Mouse (Mus musculus): ENCODE data around the gene Irf3. TPM values are rescaled to one million over a fixed set of nuclear protein-coding genes. Genes with fewer than 3 reads are reported as not detected.

The Irf3 gene
- polyA plus RNA-seq, 2 experiments from 2014 or later: 117 to 147 TPM

GRCm38 (mm10) chr7:45035631-45036030 is 38.2 kb downstream of the Irf3 start:
- no peak for ATAC-seq

- no peak for ATAC-seq
Observed at GRCm38 (mm10) chr7:45036702-45037101, 39.3 kb downstream of the Irf3 start.

DNA sequence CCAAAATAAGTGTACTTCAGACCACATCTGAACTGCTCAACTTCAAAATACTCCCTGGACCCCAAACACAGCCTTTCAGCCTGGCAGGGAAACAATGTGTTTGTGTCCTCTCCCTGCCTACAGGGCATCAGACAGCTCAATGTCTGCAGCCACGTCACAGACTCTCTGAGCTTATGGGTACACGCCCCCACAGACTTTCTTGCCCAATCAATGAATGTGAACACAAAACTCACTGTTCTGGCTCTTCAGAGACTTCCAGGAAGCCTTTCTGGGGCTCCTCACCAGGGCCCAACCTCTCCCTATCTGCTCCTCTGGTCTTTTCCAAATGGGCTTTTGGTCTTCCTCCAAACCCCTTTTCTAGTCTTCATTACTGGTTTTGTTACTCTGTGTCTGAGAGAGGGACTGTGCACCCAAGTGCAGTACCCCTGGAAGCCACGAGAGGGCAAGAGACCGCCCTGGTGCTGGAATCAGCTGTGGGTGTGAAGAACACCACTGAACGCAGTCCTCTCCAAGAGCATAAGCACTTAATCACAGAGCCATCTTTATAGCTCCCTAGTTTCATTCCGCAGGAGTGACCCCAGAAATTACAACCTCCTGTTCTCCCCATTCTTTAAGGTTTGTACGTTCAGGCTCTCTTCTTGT is 40.4 kb downstream of the Irf3 start:
- peak; percentile 77 for ATAC-seq

DNA sequence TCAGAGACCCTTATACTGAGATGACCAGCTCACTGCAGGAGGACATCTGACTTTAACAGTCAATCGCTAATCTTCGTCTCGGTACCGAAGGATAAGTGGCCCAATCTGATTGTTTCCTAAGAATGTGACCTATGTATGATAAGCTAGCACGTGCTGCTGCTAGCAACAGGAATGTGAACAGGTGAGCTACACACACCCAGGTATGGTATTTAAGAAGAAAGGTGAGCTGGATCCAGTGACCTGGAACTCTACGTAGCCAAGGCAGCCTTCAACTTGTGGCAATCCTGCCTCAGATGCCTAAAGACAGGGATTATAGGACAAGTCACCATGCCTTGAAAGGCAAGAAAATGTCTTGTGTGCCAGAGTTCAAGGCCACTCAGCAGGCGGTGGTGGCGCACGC is 41.0 kb downstream of the Irf3 start:
- no peak for ATAC-seq

GRCm38 (mm10) chr7:45040851-45041250 is 43.4 kb downstream of the Irf3 start:
- no peak for ATAC-seq

DNA sequence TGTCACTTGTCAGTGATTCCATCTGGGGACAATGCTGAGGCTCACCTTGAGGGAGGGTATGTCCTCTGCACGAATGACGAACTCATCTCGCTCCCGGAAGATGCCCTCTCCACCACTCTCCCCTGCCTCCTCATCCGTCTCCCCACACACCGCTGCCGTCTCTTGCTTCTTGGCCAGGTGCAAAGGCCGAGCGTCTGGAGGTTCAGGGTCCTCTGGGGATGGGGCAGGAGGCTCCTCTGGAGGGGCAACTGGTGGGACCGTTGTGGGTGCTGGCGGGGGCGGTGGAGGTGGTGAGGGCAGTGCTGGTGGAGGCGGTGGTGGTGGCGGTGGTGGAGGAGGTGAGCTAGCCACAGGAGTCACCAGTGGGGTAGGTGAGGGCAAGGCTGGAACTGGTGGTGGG is 45.9 kb downstream of the Irf3 start:
- ATAC-seq: no peak

- no peak for ATAC-seq
Observed at GRCm38 (mm10) chr7:45045741-45046140, 48.3 kb downstream of the Irf3 start.

DNA sequence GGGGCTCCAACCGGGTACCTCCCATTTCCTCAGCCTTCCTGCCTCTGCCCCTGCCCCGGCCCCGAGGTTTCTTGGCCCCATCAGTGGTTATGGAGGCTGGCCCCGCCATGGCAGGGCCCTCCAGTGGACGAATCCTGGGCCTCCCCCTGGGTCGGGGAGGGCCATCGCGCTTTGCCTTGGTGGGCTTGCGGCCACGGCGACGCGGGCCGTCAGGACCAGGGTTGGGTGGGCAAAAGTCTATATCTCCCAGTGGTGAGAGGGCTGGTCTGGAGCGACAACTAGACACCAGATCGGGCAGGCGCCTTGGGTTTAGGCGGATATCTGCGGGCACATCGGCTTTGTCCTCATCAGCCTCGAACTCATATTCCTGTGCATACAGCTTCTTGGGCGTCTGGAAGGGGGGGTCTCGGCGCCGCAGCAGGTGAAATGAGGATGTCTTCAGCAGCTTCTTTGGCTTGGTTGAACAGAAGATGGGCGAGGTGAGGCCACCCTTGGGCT is 49.5 kb downstream of the Irf3 start:
- ATAC-seq: no peak

GRCm38 (mm10) chr7:45047491-45047890 is 50.0 kb downstream of the Irf3 start:
- no peak for ATAC-seq

GRCm38 (mm10) chr7:45048001-45048890 is 50.8 kb downstream of the Irf3 start:
- no peak for ATAC-seq

DNA sequence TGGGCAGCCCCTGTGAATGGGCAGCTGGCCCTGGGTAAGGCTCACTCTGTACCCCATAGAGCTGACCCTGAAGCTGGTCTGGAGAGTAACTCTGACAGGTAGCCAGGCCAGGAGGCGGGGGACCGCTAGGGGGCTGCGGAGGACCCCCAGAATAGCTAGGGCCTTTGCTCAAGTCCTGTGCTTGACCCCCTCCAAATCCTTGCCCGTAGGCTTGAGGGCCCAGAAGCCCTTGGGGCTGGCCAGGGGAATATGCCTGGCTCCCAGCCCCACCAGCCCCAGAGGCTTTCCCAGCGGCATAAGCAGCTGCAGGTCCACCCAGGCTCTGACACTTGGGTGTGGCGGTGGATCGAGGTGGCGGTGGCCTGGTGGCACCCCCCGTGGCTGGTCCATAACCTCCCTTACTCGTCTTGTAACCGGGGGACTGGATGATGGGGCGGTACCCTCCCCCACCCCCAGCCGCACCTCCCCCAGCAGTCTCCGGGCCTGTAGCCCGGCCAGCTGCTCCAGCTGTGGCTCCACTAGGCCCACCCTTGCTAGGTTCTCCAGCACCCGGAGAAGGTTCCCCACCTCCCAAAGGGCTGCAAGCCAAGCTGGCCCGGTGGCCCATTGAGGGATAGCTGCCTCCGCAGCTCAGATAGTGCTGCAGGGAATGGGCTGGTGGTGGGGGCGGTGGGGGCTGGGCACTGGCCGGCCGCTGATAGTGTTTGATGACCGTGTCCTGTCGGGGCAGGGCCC is 51.6 kb downstream of the Irf3 start:
- no peak for ATAC-seq

GRCm38 (mm10) chr7:45050945-45051600 is 53.6 kb downstream of the Irf3 start:
- ATAC-seq: no peak

DNA sequence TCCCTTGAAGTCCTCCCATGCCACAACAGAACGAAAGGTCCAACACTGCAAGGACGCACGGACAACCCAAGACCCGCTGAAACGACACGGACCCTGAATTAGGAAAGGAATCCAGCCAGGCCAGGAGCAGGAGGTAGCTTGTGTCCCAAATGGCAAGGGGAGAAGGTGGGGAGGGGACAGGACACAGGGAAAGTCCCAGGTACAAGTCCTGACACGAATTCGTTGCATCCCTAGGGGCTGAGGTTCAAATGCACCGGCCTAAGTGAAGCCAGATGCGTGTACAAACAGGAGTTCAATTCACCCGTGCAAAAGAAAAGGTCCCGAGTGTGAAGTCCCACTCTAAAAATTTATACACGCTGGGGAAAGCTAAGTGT is 54.1 kb downstream of the Irf3 start:
- no peak for ATAC-seq

Other genes with a start within 250 kb of the Irf3 start
- gene Vrk3, start 249.2 kb upstream of the Irf3 start, polyA plus RNA-seq (2017; shearing (Covaris generic)): 10 to 100 TPM; 79.6 to 97.6 TPM
- under 1 TPM; 0.16 to 0.63 TPM for gene Zfp473, start 246.6 kb upstream of the Irf3 start, polyA plus RNA-seq (2017; shearing (Covaris generic))
- 10 to 100 TPM; 27.3 to 57.8 TPM for gene Nup62, start 181.6 kb upstream of the Irf3 start, polyA plus RNA-seq (2017; shearing (Covaris generic))
- 1 to 10 TPM; 1.9 to 3.6 TPM for gene Il4i1, start 181.3 kb upstream of the Irf3 start, polyA plus RNA-seq (2017; shearing (Covaris generic))
- under 1 TPM; 0.19 to 0.35 TPM for gene Atf5, start 181.0 kb upstream of the Irf3 start, polyA plus RNA-seq (2017; shearing (Covaris generic))
- 1 to 10 TPM; 1.2 to 3.1 TPM for gene Akt1s1, start 148.7 kb upstream of the Irf3 start, polyA plus RNA-seq (2017; shearing (Covaris generic))
- gene Tbc1d17, start 148.6 kb upstream of the Irf3 start, polyA plus RNA-seq (2017; shearing (Covaris generic)): 10 to 100 TPM; 64.8 to 85.3 TPM
- gene Pnkp, start 140.5 kb upstream of the Irf3 start, polyA plus RNA-seq (2017; shearing (Covaris generic)): 10 to 100 TPM; 45.0 to 74.3 TPM
- gene Ptov1, start 127.9 kb upstream of the Irf3 start, polyA plus RNA-seq (2017; shearing (Covaris generic)): 1 to 10 TPM; 1.1 to 3.9 TPM
- gene Med25, start 104.9 kb upstream of the Irf3 start, polyA plus RNA-seq (2017; shearing (Covaris generic)): 10 to 100 TPM in 1 of 2 experiments, 1 to 10 TPM in 1; 9.1 to 10.9 TPM
- 10 to 100 TPM in 1 of 2 experiments, 1 to 10 TPM in 1; 9.2 to 17.5 TPM for gene Fuz, start 101.6 kb upstream of the Irf3 start, polyA plus RNA-seq (2017; shearing (Covaris generic))
- gene Ap2a1, start 68.2 kb upstream of the Irf3 start, polyA plus RNA-seq (2017; shearing (Covaris generic)): 1 to 10 TPM; 6.2 to 7.4 TPM
- gene Tsks, start 54.4 kb upstream of the Irf3 start, polyA plus RNA-seq (2017; shearing (Covaris generic)): not detected
- under 1 TPM; 0.36 to 0.92 TPM for gene Cpt1c, start 22.8 kb upstream of the Irf3 start, polyA plus RNA-seq (2017; shearing (Covaris generic))
- gene Prmt1, start 11.1 kb upstream of the Irf3 start, polyA plus RNA-seq (2017; shearing (Covaris generic)): 100 to 1,000 TPM in 1 of 2 experiments, 10 to 100 TPM in 1; 39.7 to 114 TPM
- 10 to 100 TPM; 23.6 to 30.1 TPM for gene Bcl2l12, start 1.1 kb downstream of the Irf3 start, polyA plus RNA-seq (2017; shearing (Covaris generic))
- 1 to 10 TPM; 7.0 to 9.3 TPM for gene Scaf1, start 18.7 kb downstream of the Irf3 start, polyA plus RNA-seq (2017; shearing (Covaris generic))
- 1 to 10 TPM; 2.0 to 3.9 TPM for gene Rras, start 20.3 kb downstream of the Irf3 start, polyA plus RNA-seq (2017; shearing (Covaris generic))
- gene Prr12, start 55.2 kb downstream of the Irf3 start, polyA plus RNA-seq (2017; shearing (Covaris generic)): 10 to 100 TPM; 10.8 to 10.9 TPM
- gene Nosip, start 64.8 kb downstream of the Irf3 start, polyA plus RNA-seq (2017; shearing (Covaris generic)): 100 to 1,000 TPM; 158 to 199 TPM
- gene Prrg2, start 65.0 kb downstream of the Irf3 start, polyA plus RNA-seq (2017; shearing (Covaris generic)): 1 to 10 TPM; 1.7 to 2.8 TPM
- gene Rcn3, start 94.6 kb downstream of the Irf3 start, polyA plus RNA-seq (2017; shearing (Covaris generic)): 10 to 100 TPM in 1 of 2 experiments, 1 to 10 TPM in 1; 7.6 to 66.3 TPM
- gene Fcgrt, start 106.2 kb downstream of the Irf3 start, polyA plus RNA-seq (2017; shearing (Covaris generic)): 1 to 10 TPM; 2.3 to 3.8 TPM
- 1,000 to 10,000 TPM; 3,755 to 5,441 TPM for gene Rps11, start 126.8 kb downstream of the Irf3 start, polyA plus RNA-seq (2017; shearing (Covaris generic))
- 1,000 to 10,000 TPM; 5,632 to 7,602 TPM for gene Rpl13a, start 131.1 kb downstream of the Irf3 start, polyA plus RNA-seq (2017; shearing (Covaris generic))
- gene Gm45713, start 138.6 kb downstream of the Irf3 start, polyA plus RNA-seq (2017; shearing (Covaris generic)): not detected
- 10 to 100 TPM; 89.0 to 91.7 TPM for gene Flt3l, start 138.8 kb downstream of the Irf3 start, polyA plus RNA-seq (2017; shearing (Covaris generic))
- gene Pih1d1, start 156.7 kb downstream of the Irf3 start, polyA plus RNA-seq (2017; shearing (Covaris generic)): 10 to 100 TPM; 40.4 to 50.6 TPM
- gene Aldh16a1, start 156.9 kb downstream of the Irf3 start, polyA plus RNA-seq (2017; shearing (Covaris generic)): 10 to 100 TPM; 16.5 to 27.2 TPM
- not detected for gene Slc17a7, start 166.3 kb downstream of the Irf3 start, polyA plus RNA-seq (2017; shearing (Covaris generic))
- gene Gfy, start 181.9 kb downstream of the Irf3 start, polyA plus RNA-seq (2017; shearing (Covaris generic)): not detected
- not detected for gene Pth2, start 183.3 kb downstream of the Irf3 start, polyA plus RNA-seq (2017; shearing (Covaris generic))
- not detected for gene Ccdc155, start 207.2 kb downstream of the Irf3 start, polyA plus RNA-seq (2017; shearing (Covaris generic))
- 10 to 100 TPM; 16.1 to 22.9 TPM for gene Dkkl1, start 214.5 kb downstream of the Irf3 start, polyA plus RNA-seq (2017; shearing (Covaris generic))
- 1 to 10 TPM; 4.5 to 5.4 TPM for gene Tead2, start 218.1 kb downstream of the Irf3 start, polyA plus RNA-seq (2017; shearing (Covaris generic))
- 100 to 1,000 TPM; 473 to 666 TPM for gene Cd37, start 241.5 kb downstream of the Irf3 start, polyA plus RNA-seq (2017; shearing (Covaris generic))
- gene Slc6a16, start 243.4 kb downstream of the Irf3 start, polyA plus RNA-seq (2017; shearing (Covaris generic)): not detected

All from CD4-positive, CD25-positive, alpha-beta regulatory T cell, adult 4 months (primary cell).